Mouse (Mus musculus): Measurements from ENCODE around the gene Rap1gap2.

Rap1gap2 gene

GRCm38 (mm10) chr11:74546933-74547694 is 63.6 kb downstream of the Rap1gap2 start:
- peak; percentile 27 to 74 for DNase-seq (ENCODE audit: inconsistent age in 2 of 2, low spot score in 1 of 2)

DNA sequence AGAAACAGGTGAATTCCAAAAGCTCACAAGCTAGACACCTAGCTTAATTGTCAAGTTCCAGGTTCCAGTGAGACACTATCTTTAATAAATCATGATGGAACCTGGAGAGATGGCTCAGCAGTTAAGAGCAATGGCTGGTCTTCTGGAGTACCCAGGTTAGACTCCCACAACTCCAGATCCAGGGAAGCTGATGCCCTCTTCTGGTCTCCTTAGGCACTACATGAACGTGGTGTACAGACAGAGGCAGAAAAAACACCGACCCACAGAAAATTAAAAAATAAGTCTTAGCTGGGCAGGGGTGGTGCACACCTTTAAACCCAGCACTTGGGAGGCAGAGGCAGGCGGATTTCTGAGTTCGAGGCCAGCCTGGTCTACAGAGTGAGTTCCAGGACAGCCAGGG is 64.5 kb downstream of the Rap1gap2 start:
- DNase-seq (ENCODE audit: inconsistent age in 2 of 2, low spot score in 1 of 2), result peak; percentile 31 to 77

GRCm38 (mm10) chr11:74545560-74545959 is 65.2 kb downstream of the Rap1gap2 start:
- no peak for DNase-seq (ENCODE audit: inconsistent age in 2 of 2, low spot score in 1 of 2)

GRCm38 (mm10) chr11:74537352-74537751 is 73.4 kb downstream of the Rap1gap2 start:
- DNase-seq (ENCODE audit: inconsistent age in 2 of 2, low spot score in 1 of 2), result no peak

DNA sequence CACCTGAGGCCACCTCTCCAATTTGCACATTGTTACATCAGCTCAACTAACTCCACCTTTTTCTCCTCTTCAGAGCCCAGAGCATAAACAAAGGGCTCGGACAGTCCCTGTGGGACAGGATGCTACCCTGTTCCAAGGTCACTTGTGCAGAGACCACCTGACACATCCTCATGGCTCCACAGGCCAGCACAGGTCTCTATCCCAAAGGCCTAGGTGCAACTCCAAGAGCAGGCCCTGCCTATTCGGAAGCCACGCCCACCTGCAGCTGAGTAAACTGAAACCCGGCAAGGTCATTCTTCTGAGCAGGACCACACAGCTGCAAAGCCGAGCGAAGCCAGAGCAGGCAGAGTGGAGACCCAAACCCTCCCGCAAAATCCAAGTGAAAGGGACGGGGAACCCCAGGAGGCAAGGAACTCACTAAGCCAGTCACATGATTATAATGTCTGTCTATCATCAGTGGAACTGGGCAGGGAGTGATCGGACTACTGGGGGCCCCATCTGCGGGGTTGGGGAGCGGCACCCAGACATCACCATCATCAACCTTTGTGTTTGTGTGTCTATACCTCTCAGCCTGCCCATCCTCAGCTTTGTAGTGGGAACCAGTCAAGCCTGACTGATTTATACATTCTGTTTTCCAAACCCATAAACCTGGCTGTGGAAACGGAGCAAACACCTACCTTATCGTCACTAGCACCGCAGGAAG is 74.4 kb downstream of the Rap1gap2 start:
- DNase-seq (ENCODE audit: inconsistent age in 2 of 2, low spot score in 1 of 2), result peak; percentile 28 to 62

DNA sequence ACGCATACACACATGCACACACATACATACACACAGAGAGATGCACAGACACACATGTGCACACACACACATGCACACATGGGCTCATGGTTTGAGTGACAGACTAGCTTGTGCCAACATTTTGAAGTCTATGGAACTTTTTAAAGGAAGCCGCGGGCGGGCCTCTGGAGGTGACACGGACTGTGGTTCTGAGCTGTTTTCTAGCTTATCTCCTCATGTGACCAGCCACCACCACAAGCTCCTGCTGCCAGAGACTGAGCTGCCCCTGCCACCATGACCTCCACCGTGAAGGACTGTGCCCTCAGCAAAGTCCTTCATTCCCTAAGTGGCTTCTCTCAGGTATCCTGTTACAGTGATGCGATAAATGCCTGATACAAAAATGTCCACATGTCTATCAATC is 76.3 kb downstream of the Rap1gap2 start:
- DNase-seq (ENCODE audit: inconsistent age in 2 of 2, low spot score in 1 of 2), result no peak

GRCm38 (mm10) chr11:74533050-74533449 is 77.7 kb downstream of the Rap1gap2 start:
- DNase-seq (ENCODE audit: inconsistent age in 2 of 2, low spot score in 1 of 2), result no peak

GRCm38 (mm10) chr11:74532401-74532800 is 78.3 kb downstream of the Rap1gap2 start:
- DNase-seq (ENCODE audit: inconsistent age in 2 of 2, low spot score in 1 of 2), result no peak

GRCm38 (mm10) chr11:74531725-74532124 is 79.0 kb downstream of the Rap1gap2 start:
- DNase-seq (ENCODE audit: inconsistent age in 2 of 2, low spot score in 1 of 2), result no peak

GRCm38 (mm10) chr11:74529803-74530202 is 80.9 kb downstream of the Rap1gap2 start:
- no peak for DNase-seq (ENCODE audit: inconsistent age in 2 of 2, low spot score in 1 of 2)

DNA sequence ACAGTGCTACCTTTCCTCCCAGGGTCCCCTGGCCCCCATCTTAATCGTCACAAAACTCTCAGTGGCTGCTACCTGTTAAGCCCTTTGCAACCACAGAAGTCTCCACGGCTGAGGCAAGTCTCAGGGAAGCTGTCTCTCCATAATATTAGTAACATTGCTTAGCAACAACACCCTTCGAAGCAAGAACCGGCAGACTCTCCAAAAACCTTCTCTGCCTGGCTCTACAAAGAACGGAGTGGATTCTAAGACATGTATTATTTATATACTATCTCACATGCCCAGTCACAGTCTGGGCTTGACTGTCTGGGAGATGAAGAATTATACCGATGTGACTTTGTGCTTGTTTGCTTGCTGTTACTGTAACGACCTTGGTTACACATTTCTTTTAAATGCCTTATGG is 83.2 kb downstream of the Rap1gap2 start:
- no peak for DNase-seq (ENCODE audit: inconsistent age in 2 of 2, low spot score in 1 of 2)

DNA sequence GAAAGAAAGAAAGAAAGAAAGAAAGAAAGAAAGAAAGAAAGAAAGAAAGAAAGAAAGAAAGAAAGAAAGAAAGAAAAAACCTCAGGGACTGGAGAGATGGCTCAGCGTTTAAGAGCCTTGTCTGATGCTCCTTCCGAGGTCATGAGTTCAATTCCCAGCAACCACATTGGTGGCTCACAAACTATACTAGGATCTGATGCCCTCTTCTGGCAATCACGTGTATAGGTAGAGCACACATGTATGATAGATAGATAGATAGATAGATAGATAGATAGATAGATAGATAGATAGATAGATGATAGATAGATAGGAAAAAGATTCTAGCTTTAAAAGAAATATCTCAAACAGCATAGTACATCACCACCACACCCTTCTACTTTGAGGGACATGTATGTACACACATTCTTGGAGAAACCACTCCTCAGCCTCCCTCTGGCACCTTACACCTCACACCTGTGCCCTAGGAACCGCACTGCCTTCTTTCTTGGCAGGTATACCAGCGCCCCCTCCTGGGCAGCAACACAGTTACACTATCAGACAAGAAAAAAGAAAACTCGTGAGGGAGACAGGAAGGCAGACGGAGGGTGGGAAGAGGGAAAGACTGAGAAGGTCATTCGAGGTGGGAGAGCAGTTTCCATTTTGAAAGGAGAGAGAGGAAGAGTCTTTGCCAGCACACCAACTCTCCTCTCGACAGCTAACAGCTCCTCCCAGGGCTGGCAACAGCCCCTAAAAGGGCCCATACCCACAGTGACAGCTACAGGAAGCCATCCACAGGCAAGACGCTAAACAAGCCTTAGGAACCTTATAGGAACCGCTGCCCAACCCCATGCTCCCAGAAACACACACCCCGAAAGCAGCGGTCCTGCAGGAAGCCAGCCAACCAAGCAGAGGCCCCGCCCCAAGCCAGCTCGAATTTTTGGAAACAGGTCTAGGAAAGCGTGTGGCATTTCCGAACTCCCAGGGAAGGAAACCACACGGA is 84.2 kb downstream of the Rap1gap2 start:
- DNase-seq (ENCODE audit: inconsistent age in 2 of 2, low spot score in 1 of 2), result peak in 1 of 2 experiments; percentile 71

- DNase-seq (ENCODE audit: inconsistent age in 2 of 2, low spot score in 1 of 2), result no peak
Measured at GRCm38 (mm10) chr11:74525605-74526004, 85.1 kb downstream of the Rap1gap2 start.

- no peak for DNase-seq (ENCODE audit: inconsistent age in 2 of 2, low spot score in 1 of 2)
Measured at GRCm38 (mm10) chr11:74525205-74525604, 85.5 kb downstream of the Rap1gap2 start.

DNA sequence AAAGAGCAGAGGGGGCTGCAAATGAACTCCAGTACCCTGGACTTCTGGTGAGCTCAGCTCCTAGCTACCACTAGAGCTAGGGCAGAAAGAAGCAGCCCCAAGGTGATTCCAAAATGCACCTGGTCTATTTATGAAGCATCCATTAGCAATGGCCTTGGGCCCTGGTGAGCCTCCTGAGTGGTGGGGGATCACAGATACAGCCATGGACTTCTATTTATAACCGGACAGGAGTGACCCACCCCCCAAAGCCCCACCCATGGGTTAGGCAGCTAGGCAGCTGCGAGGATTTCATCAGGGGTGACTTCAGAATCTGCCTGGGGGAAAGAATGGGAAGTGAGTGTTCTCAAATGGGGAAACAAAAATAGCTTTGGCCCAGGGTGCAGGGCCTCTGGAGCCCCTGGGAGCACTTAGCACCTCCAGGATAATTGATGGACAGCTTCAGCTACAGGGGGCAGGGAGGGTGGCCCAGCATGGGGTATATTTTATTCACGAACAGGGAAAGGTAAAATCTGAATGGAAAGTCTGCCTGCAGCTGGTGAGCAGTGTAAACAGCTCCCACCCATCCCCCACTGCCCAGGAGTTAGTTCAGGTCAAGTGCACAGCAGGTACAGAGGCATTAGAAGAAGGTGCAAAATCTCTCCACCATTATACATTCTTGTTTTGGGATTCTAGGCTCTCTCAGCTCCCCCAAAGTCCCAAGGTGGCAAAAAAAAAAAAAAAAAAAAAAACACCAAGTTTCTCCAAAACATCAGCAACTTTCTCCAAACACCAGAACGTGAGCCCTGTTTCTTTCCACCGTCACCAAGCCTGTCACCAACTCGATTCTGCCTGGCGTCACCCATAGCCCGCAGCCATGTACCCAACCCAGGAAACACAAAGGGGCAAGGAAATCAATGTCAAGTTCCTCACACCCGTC is 86.4 kb downstream of the Rap1gap2 start:
- DNase-seq (ENCODE audit: inconsistent age in 2 of 2, low spot score in 1 of 2), result no peak

- DNase-seq (ENCODE audit: inconsistent age in 2 of 2, low spot score in 1 of 2), result no peak
Measured at GRCm38 (mm10) chr11:74523210-74523951, 87.3 kb downstream of the Rap1gap2 start.

GRCm38 (mm10) chr11:74522487-74523209 is 88.1 kb downstream of the Rap1gap2 start:
- DNase-seq (ENCODE audit: inconsistent age in 2 of 2, low spot score in 1 of 2), result peak; percentile 64 to 92

DNA sequence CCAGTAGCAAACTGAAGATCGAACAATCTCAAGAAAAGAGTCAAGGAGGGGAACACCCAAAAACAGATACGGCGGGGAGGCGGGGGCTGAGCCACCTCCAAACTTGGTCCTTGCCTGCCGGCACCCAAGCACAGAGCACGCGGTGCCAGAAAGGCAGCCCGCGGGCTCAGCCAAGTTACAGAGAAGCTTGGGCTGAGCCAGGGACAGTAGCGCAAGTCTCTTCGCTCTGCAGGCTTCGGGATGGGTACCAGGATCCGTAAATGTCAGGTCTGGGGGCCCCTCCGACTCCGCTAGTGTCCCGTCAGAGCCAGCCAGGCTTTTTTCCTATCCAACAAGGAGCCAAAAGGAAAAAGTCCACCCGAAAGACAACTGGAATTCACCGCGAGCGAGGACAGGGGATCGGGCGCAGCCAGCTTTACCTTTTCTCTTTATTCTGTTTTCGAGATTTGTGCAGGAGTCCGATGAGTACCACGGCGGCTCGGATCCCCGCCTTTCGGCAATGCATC is 88.7 kb downstream of the Rap1gap2 start:
- no peak for DNase-seq (ENCODE audit: inconsistent age in 2 of 2, low spot score in 1 of 2)

DNA sequence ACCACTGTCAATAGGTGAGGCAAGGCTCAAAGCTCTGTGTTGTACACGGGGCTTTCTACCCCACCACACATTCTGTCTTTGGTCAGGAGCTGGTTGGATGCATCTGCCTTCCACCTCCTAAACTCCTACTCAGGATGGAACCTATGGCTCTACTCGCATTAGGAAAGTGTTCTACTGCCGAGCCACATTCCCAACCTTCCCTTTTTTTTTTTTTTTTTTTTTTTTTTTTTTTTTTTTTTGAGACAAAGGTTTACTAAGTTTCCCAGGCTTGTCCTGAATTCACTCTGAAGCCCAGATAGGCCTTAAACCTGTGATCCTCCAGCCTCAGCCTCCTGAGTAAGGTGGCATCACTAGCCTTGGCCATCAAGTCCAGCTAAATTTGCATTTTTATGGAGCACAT is 90.5 kb downstream of the Rap1gap2 start:
- no peak for DNase-seq (ENCODE audit: inconsistent age in 2 of 2, low spot score in 1 of 2)

Measured in adrenal gland, adult (tissue).